Mouse (Mus musculus) E14TG2a.4 (cell line): ENCODE results near the gene Pafah1b1.

Experiments used
- CTCF ChIP-seq: conservative IDR thresholded peaks from 2 replicates; pipeline ENCODE4 v1.5.1; 2014; ENCODE audit warnings: low read length
- NANOG ChIP-seq: IDR thresholded peaks from 2 replicates; pipeline ENCODE4 v1.6.1; 2014; ENCODE audit warnings: borderline replicate concordance, low read length, mixed read lengths

DNA sequence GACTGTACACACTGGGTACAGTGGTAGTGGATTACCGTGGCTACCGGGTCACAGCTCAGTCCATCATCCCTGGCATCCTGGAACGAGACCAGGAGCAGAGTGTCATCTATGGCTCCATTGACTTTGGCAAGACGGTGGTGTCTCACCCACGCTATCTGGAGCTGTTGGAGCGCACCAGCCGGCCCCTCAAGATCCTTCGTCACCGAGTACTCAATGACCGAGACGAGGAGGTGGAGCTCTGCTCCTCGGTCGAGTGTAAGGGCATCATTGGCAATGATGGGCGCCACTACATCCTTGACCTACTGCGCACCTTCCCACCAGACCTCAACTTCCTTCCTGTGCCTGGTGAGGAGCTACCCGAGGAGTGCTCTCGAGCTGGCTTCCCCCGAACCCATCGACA lies 62.8 kb downstream of the Pafah1b1 start:
- TF ChIP-seq CTCF, result no peak
- no peak for TF ChIP-seq NANOG
